Mouse (Mus musculus) forebrain, postnatal 0 days (tissue): ENCODE measurements around the gene Immt. TPM values are rescaled to one million over a fixed set of nuclear protein-coding genes. Genes with fewer than 3 reads are reported as not detected.

Source experiments
- ATAC-seq: fragments of 200-750 bp; cut with Nextera tagmentation; 2 replicates; pipeline ENCODE4 v1.8.0; 2017; ENCODE audit warnings: mild to moderate bottlenecking, moderate library complexity
- DNase-seq: peaks from one replicate; pipeline ENCODE4 v3.0.0-alpha.2; 2015
- H3K27ac ChIP-seq: fragments of 300-500 bp; sonication (generic); 2 replicates; pipeline ENCODE4 v1.5.1; 2014; ENCODE audit warnings: low read depth, mild to moderate bottlenecking, antibody characterized with exemption, low read length, moderate library complexity, mixed read lengths
- H3K27me3 ChIP-seq: fragments of 300-500 bp; sonication (generic); 2 replicates; pipeline ENCODE4 v1.6.1; 2014; ENCODE audit warnings: mild to moderate bottlenecking, low read length, mixed read lengths; ENCODE audit not compliant: insufficient read depth
- H3K36me3 ChIP-seq: fragments of 300-500 bp; sonication (generic); 2 replicates; pipeline ENCODE4 v1.6.1; 2014; ENCODE audit warnings: mild to moderate bottlenecking, moderate library complexity; ENCODE audit not compliant: insufficient read depth
- H3K4me1 ChIP-seq: fragments of 300-500 bp; sonication (generic); 2 replicates; pipeline ENCODE4 v1.6.1; 2014; ENCODE audit warnings: antibody characterized with exemption; ENCODE audit not compliant: insufficient read depth
- H3K4me2 ChIP-seq: fragments of 300-500 bp; sonication (generic); 2 replicates; pipeline ENCODE4 v1.6.1; 2014; ENCODE audit warnings: low read depth, mild to moderate bottlenecking, moderate library complexity
- H3K4me3 ChIP-seq: fragments of 300-500 bp; sonication (generic); 2 replicates; pipeline ENCODE4 v1.5.1; 2014; ENCODE audit warnings: low read depth, low read length, mixed read lengths
- H3K9ac ChIP-seq: fragments of 300-500 bp; sonication (generic); 2 replicates; pipeline ENCODE4 v1.6.1; 2014; ENCODE audit warnings: mild to moderate bottlenecking
- H3K9me3 ChIP-seq: fragments of 300-500 bp; sonication (generic); 2 replicates; pipeline ENCODE4 v1.6.1; 2016; ENCODE audit warnings: low read length
- CTCF ChIP-seq: sonication (generic); IDR thresholded peaks from 2 replicates; pipeline ENCODE4 v1.5.1; 2016; ENCODE audit warnings: antibody characterized with exemption, control low read depth, low read depth
- WGBS: fragments of 180-500 bp; shearing (Covaris S2); extraction: QIAGEN DNeasy Blood & Tissue Kit; methylation state at CpG from one replicate; pipeline ENCODE4 v1.1.7; 2014; 5-methylcytosine and 5-hydroxymethylcytosine counted together
- polyA plus RNA-seq: library from polyadenylated mRNA; unstranded; fragments of >200 nt; fragmentation: Nextera tagmentation; extraction: Ambion mirVana; gene quantifications from 2 replicates; pipeline ENCODE4 v1.2.1, GENCODE M21; 2015
- total RNA-seq: library from RNA; depleted of rRNA; stranded (reverse); fragments of >200 nt; gene quantifications from 2 replicates; pipeline ENCODE4 v1.2.3, GENCODE M21; 2014

The Immt gene
- total and polyA plus RNA-seq, 2 experiments from 2014 or later = 120 to 142 TPM

- TF ChIP-seq CTCF = no peak
- Histone ChIP-seq H3K27ac (peak overlapping the region; percentile 57), H3K4me1 (no peaks in the 10 kb centered on the region), H3K4me2 (no peak overlapping the region), H3K9me3 (no peaks in the 10 kb centered on the region), H3K9ac (no peak overlapping the region), H3K36me3 (peaks cover 41% of the 10 kb centered on the region), H3K4me3 (no peak overlapping the region), H3K27me3 (no peaks in the 10 kb centered on the region)
- peak; percentile 38 for ATAC-seq
- no peak for DNase-seq
- 92% methylated on average over 1 of the region's 1 CpGs for WGBS
Observed at GRCm38 (mm10) chr6:71803609-71804008, 27.5 kb upstream of the Immt start.

- 20% methylated on average over 12 of the region's 12 CpGs for WGBS
- Histone ChIP-seq H3K4me1 (no peaks in the 10 kb centered on the region), H3K27ac (peak overlapping the region; percentile 57), H3K36me3 (peaks cover 43% of the 10 kb centered on the region), H3K4me3 (no peak overlapping the region), H3K4me2 (no peak overlapping the region), H3K27me3 (no peaks in the 10 kb centered on the region), H3K9ac (0 out of 2 replicates have a peak overlapping the region, but pooled peaks have one; percentile 10), H3K9me3 (no peaks in the 10 kb centered on the region)
- TF ChIP-seq CTCF = peak; percentile 98
- peak; percentile 93 for DNase-seq
- peak; percentile 96 for ATAC-seq
Observed at GRCm38 (mm10) chr6:71804061-71804829, 26.9 kb upstream of the Immt start.

- ATAC-seq (no peak), DNase-seq (no peak)
- no peaks in the 10 kb centered on the region for H3K9me3 ChIP-seq
- no peak overlapping the region for H3K4me3 ChIP-seq
- TF ChIP-seq CTCF = no peak
- no peaks in the 10 kb centered on the region for H3K27me3 ChIP-seq
- H3K36me3 ChIP-seq = peaks cover 52% of the 10 kb centered on the region
- no peaks in the 10 kb centered on the region for H3K4me1 ChIP-seq
- no peak overlapping the region for H3K4me2 ChIP-seq
- 83% methylated on average over 1 of the region's 1 CpGs for whole genome bisulfite sequencing
- H3K9ac ChIP-seq = no peak overlapping the region
- H3K27ac ChIP-seq = no peak overlapping the region
Observed at GRCm38 (mm10) chr6:71806713-71807112, 24.4 kb upstream of the Immt start.

- WGBS = 93% methylated on average over 9 of the region's 9 CpGs
- Histone ChIP-seq H3K9ac (no peak overlapping the region), H3K27me3 (no peaks in the 10 kb centered on the region), H3K4me3 (no peak overlapping the region), H3K27ac (no peak overlapping the region), H3K36me3 (peaks cover 61% of the 10 kb centered on the region), H3K4me1 (no peaks in the 10 kb centered on the region), H3K4me2 (no peak overlapping the region), H3K9me3 (no peaks in the 10 kb centered on the region)
- TF ChIP-seq CTCF = no peak
- DNase-seq = no peak
- ATAC-seq = no peak
Observed at GRCm38 (mm10) chr6:71809890-71810289, 21.2 kb upstream of the Immt start.

GRCm38 (mm10) chr6:71812820-71813219, 18.3 kb upstream of the Immt start:
- H3K27ac ChIP-seq = no peak overlapping the region
- no peak overlapping the region for H3K4me3 ChIP-seq
- peaks cover 65% of the 10 kb centered on the region for H3K36me3 ChIP-seq
- H3K27me3 ChIP-seq = no peaks in the 10 kb centered on the region
- no peaks in the 10 kb centered on the region for H3K4me1 ChIP-seq
- WGBS = 91% methylated on average over 2 of the region's 2 CpGs
- no peak overlapping the region for H3K4me2 ChIP-seq
- no peak overlapping the region for H3K9ac ChIP-seq
- no peak for TF ChIP-seq CTCF
- no peak for ATAC-seq
- DNase-seq = no peak
- no peaks in the 10 kb centered on the region for H3K9me3 ChIP-seq

GRCm38 (mm10) chr6:71819764-71820292, 11.3 kb upstream of the Immt start:
- H3K4me3 ChIP-seq = no peak overlapping the region
- H3K36me3 ChIP-seq = peaks cover 32% of the 10 kb centered on the region
- TF ChIP-seq CTCF = no peak
- no peak for ATAC-seq
- H3K9ac ChIP-seq = no peak overlapping the region
- H3K27ac ChIP-seq = no peak overlapping the region
- no peak overlapping the region for H3K4me2 ChIP-seq
- no peaks in the 10 kb centered on the region; the same call in 1 of the 2 replicates for H3K4me1 ChIP-seq
- no peak for DNase-seq
- no peaks in the 10 kb centered on the region for H3K27me3 ChIP-seq
- 88% methylated on average over 5 of the region's 5 CpGs for WGBS
- no peaks in the 10 kb centered on the region for H3K9me3 ChIP-seq

GRCm38 (mm10) chr6:71823085-71823484, 8.0 kb upstream of the Immt start:
- WGBS = 1% methylated on average over 7 of the region's 7 CpGs
- peak overlapping the region; percentile 71 for H3K4me2 ChIP-seq
- peak overlapping the region; percentile 79 for H3K4me3 ChIP-seq
- ATAC-seq (peak; percentile 40), DNase-seq (peak; percentile 16)
- TF ChIP-seq CTCF = no peak
- H3K27ac ChIP-seq = 0 out of 2 replicates have a peak overlapping the region, but pooled peaks have one; percentile 66
- no peaks in the 10 kb centered on the region for H3K9me3 ChIP-seq
- peak overlapping the region; percentile 65 for H3K9ac ChIP-seq
- no peaks in the 10 kb centered on the region for H3K27me3 ChIP-seq
- peaks cover 6% of the 10 kb centered on the region for H3K36me3 ChIP-seq
- no peaks in the 10 kb centered on the region; the same call in 1 of the 2 replicates for H3K4me1 ChIP-seq
